Mouse (Mus musculus) left cerebral cortex, adult 11 months (tissue): Measurements from ENCODE around the gene Stam.

Experiments
- DNase-seq: peaks from one replicate; pipeline ENCODE4 v3.0.0; 2022; ENCODE audit warnings: low spot score

The Stam gene

DNA sequence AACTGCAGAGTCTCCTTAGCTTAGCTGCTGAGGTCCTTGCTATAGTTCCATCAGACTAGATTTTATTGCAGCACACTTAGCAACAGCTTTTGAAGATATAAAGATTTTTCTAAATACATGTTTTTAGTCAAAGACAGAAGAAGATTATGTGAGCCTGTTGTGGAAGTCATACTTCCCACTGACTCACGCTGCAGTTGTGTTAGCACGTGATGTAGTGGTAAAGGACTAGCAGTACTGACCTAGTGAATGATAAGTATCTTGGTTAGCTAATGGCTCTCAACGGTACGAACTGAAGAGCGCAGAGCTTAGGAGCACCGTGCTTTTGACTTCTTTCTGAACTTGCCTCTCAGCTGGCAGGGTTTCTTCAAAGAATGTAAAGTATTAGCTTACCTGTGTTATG is 52.5 kb downstream of the Stam start:
- DNase-seq, result no peak

DNA sequence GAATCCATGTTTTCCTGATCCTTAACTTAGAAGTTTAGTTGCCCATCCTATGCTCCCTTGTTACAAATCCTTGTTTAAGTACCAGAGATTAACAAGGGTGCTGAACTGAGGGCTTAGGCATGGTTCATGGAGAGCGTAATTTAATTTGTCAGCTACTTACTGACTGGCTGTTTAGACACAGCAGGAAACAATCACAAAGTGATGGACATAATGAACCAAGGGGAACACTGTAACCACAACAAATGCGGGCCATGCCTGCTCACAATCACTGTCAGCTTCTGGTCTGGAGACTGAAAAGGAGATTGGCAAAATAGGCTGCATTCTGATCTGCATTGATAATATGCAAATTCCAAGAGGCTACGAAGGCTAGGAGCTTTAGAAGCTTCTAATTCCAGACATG is 53.7 kb downstream of the Stam start:
- no peak for DNase-seq

DNA sequence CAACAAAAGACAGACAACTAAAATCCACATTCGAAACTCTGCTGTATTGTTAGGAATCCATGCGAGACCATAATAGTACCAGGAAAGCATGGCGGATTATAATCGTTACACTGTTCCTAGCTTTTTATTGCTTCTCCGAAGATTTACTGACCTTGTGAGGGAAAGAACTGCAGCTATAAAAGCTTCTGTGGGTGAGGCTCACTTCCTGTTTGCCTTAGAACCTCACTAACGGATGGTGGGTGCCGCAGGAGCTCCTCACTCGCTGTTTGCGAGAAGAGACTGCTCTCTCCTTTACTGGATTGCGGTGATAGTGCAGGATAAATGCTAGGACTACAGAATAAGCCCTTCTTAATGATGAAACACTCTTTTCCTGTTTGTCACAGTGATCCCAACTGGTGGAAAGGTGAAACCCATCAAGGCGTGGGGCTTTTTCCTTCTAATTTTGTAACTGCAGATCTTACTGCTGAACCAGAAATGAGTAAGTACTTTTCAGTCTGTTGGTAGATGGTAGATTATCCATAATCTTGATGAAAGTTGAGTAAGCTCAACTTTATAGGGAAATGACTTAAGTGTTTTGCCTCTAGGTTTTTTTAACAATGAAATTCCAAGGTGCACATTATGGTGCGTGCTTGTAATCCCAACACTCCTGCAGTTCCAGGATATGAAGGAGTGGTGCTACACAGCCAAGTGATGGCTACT is 56.9 kb downstream of the Stam start:
- no peak for DNase-seq

GRCm38 (mm10) chr2:14132468-14133326 is 58.8 kb downstream of the Stam start:
- no peak for DNase-seq

- DNase-seq, result no peak
Measured at GRCm38 (mm10) chr2:14136906-14137305, 63.0 kb downstream of the Stam start.

- DNase-seq, result no peak
Measured at GRCm38 (mm10) chr2:14139590-14139989, 65.7 kb downstream of the Stam start.

- DNase-seq, result no peak
Measured at GRCm38 (mm10) chr2:14140044-14140443, 66.1 kb downstream of the Stam start.

DNA sequence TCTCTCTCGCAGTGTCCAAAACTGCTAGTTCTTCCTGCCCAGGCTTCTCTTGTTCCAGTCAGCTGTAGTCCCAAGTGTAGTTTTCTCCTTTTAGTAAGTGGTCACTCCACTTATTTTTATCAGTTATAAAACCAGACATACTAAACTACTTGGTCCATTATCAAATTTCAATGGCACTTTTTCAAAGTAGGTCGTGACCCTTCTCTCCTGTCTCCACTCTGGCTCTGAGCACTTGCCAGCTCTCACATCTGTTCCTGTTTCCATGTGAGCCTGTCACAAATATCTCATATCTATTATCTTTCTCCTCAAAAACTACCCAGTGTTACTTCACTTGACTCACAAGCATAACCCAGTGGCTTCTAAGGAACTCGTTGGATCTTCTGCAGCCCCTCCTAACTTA is 71.4 kb downstream of the Stam start:
- no peak for DNase-seq

- DNase-seq, result no peak
Measured at GRCm38 (mm10) chr2:14146913-14147312, 73.0 kb downstream of the Stam start.

DNA sequence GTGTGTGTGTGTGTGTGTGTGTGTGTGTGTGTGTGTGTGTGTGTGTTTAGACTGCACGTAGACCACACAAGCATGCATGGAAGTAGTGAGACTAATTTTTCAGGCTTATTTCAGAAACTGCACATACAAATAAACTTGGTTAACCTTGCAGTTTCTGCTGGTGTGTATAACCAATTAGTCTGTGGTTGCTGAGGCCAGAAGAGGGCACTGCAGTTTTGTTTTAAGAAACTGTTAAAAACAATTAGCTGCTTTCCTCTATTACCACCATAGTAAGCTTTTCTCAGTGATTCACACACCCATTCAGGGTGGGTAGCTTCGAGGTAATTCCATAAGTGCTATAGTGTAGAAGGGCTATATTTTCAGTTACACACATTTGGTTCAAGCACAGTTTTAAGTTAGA is 76.9 kb downstream of the Stam start:
- DNase-seq, result no peak

DNA sequence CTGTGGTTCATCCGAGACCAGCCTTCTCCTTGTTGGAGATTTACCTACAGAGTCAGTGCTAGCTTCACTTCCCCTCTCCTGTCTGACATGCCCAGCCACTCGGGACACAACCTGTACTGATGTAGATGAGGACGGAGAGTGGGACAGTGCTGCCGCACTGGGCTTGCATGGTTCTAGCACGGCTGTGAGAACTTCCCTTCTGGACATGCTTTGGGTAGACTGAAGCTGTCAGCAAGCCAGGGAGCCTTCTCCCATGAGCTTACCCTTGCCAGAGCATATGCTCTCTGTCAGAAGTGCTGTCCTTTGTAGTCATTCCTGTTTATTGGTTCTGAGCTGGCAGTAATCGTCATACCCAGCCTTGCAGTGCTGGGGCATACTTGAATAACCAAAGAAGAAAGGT is 78.0 kb downstream of the Stam start:
- DNase-seq, result no peak

- DNase-seq, result no peak
Measured at GRCm38 (mm10) chr2:14159047-14159446, 85.1 kb downstream of the Stam start.

- DNase-seq, result no peak
Measured at GRCm38 (mm10) chr2:14159756-14160155, 85.9 kb downstream of the Stam start.

- no peak for DNase-seq
Measured at GRCm38 (mm10) chr2:14164459-14165030, 90.6 kb downstream of the Stam start.

- no peak for DNase-seq
Measured at GRCm38 (mm10) chr2:14165066-14165465, 91.2 kb downstream of the Stam start.

DNA sequence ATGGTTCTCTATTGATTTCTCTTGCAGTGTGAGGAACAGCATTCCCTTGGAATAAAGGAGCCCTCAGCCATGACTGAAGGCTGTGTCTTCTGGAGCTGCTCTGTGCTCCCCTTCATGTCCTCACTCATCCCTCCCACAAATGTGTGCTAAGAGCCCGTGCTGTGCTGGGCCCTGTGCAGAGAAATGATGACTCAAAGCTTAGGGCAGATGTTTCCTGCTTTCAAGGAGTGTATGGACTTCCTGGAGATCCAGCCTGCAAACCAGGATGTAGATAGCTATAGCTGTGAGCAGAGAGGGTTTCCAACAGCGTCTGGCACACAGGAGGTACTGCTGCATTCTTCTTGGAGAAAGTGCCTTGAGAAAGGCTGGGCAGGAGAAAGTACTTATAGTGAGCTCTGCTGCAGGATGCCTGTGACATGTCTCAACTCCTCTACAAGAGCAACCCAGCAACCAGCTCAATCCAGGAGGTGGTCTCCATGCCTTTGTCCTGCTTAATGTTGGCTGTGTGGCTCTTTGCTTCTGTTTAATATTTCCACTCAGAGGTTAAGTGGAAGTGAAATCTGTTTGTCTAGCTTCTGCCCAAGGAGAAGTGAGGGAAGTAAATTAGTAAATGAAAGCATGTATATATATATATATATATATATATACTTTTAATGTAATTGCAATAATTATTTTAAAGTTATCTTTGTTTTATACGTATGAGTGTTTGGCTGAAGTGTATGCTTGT is 91.9 kb downstream of the Stam start:
- DNase-seq, result no peak

GRCm38 (mm10) chr2:14167721-14168120 is 93.8 kb downstream of the Stam start:
- no peak for DNase-seq

DNA sequence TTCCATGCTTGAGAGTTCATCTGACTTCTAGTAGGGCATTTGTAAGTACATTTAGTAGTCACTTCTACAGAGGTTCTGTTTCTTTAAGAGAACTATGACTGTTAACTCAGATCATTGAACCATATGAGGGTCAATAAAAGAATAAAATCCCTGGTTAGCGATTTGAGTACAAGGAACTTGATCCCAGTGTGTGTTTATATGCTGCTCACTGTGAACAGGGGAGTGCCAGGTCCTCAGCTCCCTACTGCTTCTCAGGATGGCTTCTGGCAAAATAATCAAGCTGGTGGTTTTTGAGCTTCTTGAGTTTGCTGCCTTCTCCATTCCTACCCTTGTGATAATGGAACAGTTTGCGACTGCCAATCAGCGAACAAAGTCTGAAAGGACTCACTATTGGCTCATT is 100.4 kb downstream of the Stam start, which contains the start of gene Tmem236:
Gene Tmem236 (plus strand): TSS at position 190 of the 400 bp plus-strand sequence.
- no peak for DNase-seq

- no peak for DNase-seq
Measured at GRCm38 (mm10) chr2:14176460-14177193, 102.7 kb downstream of the Stam start.

DNA sequence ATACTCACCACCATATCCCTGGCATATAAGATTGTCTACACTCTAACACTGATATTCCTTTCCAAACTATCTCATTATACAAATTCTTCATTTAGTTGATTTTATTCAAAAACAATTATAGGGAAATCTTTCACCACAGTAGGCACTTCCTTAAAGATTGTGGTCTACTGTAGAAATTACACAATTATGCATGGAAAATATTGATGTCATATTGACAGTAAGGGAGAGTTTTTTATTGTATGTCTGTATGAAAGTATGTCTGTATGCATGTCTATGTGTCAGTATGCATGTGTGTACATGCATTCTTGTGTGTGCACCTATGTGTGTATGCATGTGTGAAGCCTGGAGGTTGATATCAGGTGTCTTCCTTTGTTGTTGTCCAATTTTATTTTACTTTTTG is 110.5 kb downstream of the Stam start:
- DNase-seq, result no peak

DNA sequence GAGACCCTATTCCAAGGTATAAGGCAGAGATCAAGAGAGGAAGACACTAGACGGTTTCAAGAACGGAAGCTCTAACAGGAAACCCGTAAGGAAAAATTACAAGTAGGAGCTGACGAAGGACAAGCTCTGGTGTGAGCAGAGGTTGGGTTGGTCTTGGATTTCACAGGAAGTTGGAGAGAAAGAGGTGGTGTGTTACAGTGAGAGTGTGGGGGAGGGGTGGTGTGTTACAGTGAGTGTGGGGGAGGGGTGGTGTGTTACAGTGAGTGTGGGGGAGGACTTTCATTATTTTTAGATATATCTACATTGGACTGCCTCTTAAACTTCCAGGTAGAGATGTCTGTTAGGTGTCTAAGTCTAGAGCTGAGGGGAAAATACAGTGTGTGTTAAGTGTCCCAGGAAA is 116.8 kb downstream of the Stam start:
- no peak for DNase-seq

- no peak for DNase-seq
Measured at GRCm38 (mm10) chr2:14191601-14192000, 117.7 kb downstream of the Stam start.
